Mouse (Mus musculus): ENCODE measurements at regions not wholly inside any gene's neighbourhood (a gene's known extent, or its start where the extent isn't known, plus 50 kb on each side); places are given as distances from the start of the nearest gene placed in this dataset.

DNA sequence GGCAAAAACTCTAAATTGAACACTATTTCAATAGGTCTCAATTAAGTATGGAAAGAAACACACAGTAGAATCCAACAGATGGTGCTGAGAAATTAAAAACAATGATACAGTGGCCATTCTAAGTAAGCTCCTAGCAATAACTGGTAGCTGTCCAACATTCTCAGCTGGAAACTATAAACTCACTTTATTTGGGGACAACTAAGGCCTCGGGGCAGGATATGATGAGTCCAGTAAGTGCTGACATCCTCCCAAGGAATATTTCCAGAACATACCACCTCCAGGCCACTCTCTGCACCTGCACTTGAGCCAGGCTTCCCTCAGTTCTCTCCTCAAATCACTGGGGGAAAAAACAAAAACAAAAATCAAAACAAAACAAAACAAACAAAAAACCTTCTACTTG lies 53.7 kb upstream of the Ank start:
- no peak for DNase-seq

DNA sequence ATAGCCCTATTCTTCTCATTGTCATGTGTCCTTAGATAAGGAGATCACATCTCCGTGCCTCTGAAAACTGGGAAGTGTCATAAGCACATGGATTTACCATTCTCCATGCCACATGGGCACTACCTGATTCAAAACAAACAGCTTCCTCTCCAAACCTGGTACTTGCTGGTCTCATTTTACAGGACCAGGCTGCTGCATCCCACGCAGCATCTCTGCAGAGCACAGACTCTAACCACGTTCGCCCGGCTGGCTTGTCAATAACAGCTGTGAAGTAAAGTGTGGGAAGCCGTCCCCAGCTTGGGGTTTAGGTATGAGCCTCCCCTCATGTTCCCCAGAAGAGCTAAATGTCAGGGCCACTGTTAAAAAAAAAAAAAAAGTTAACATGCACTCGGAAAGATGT lies 53.0 kb upstream of the Ank start:
- no peak for DNase-seq

DNA sequence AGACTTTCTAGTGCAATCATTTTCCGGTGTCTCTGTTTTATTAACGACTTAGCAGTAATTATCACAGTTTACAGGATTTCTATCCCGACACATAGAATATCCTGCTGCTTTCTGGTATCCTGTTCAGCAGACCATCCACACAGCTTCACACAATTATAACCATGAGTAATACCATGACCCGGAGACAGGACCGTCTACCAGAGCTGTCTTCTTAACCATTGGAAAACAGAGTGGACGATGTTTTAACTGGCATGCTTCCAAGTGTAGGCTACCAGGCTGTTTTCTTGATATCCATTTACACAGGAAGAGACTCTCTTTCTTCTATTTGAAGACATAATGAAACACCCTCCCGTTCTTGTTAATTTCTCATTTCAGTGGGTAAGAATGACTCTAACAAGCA lies 51.7 kb upstream of the Ank start:
- DNase-seq = no peak

All from kidney, adult 18-20 months (tissue).